Mouse (Mus musculus) ZHBTc4 (cell line): Measurements from ENCODE around the gene Mrps5.

ENCODE experiments used
- DNase-seq: peaks from one replicate; pipeline ENCODE4 v3.0.0-alpha.2; 2011; ENCODE audit warnings: low read depth, low spot score

The Mrps5 gene

DNA sequence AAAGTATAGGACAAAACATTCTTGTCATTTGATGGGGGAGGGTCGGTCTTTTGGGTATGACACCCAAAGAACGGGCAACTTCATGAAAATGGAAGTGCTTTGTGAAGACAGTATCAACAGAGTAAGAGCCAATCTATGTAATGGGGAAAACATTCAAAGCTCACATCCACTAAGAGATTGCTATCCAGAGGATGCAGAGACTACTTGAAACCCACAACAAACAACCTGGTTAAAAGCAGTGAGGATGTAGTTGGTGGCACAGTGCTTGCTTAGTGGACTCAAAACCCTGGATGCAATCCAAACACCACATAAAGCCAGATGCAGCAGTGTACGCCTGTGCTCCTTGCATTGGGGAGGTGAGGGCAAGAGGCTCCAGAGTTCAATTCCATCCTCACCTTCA, 32.3 kb downstream of the Mrps5 start:
- no peak for DNase-seq

DNA sequence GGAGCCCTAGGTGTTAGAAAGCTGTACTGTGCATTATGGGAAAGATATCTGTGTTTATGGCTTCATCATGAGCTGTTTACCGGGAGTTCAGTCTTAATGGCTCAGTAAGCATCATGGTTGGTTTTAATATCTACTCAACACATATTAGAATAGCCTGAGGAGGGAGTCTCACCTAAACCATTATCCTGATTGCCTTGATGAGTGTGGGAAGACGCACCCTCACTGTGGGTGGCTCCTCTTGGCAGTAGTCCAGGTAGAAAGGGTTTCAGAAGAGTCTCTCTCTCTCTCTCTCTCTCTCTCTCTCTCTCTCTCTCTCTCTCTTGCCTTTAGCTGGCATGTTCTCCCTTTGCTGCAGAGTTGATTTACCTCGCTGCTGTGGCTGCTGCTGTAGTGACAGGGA, 35.0 kb downstream of the Mrps5 start:
- DNase-seq = no peak

DNA sequence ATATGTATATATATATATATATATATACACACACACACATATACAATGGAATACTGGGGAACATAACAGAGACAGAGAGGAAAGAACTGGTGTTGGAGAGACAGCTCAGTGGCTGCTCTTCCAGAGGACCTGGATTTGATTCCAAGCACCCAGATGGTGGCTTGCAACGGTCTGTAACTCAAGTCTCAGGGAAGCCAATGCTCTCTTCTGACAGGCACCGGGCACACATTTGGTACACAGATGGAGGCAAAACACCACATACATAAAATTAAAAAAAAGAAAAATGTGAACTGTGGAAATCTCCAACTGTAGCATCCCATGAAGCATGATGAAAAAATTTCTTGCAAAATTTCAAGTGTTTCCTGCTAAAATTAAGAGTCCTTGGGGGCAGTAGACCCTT, 37.8 kb downstream of the Mrps5 start:
- no peak for DNase-seq

DNA sequence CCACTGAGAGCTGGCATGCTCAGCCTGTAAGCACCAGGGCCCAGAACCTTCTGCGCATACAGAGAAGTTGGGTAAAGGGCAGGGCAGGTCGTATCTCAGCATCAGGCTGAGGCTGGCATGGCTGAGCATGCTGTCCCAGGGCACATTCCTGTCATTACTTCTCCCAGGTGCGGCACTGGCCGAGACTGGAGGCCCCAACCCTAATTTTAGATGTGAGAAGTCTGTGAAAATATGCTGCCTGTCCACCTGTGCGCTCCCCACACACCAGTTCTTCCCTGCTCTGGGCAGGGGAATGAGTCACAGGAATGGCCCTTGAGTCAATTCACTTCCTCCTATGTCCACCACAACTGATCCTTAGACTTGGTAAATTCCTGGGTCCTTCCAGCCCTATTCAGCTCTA, 38.6 kb downstream of the Mrps5 start:
- no peak for DNase-seq

DNA sequence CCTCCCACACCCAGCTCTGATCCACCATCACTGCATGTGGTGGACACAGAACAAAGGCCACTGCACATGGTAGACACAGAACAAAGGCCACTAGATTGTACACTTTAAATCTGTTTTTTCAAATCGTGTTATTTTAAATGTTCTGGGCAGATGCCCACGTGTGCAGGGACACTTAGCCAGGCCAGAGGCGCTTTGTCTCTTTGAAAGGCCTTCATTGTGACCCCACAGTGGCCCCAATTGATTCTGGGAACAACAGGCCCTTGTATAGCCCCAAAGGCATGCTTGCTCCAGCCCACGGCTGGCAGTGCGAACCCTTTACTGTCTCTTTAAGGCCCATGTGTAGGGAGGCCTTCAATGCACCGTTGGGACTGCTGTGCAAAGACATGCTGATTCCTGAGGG, 40.3 kb downstream of the Mrps5 start:
- no peak for DNase-seq

DNA sequence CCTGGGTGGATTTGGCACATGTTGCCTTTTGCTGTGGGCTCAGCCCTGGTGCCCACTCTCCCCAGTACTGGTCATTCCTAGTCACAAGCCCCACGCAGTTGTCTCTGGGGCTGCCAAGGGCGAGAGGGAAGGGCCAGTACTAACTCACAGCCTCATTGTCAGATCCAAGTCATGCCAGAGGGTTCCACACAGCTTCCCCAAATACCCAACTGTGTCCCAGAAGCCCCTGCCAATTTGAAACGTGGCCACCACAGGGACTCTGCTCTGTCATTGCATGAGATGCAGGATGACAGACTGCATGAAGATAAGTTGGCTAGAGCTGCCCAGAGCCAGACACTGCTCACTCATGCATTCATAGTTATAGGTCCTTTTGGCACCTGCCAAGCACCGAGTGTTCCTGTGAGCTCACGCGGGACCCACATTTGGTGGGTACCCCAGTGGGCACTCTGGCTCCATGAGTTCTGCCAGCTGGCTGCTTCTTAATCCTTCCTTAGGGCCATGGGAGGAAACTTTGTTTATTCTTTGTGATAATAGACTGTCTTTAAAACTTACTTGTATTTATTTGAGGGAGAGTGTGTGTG, 41.1 kb downstream of the Mrps5 start:
- DNase-seq = no peak

DNA sequence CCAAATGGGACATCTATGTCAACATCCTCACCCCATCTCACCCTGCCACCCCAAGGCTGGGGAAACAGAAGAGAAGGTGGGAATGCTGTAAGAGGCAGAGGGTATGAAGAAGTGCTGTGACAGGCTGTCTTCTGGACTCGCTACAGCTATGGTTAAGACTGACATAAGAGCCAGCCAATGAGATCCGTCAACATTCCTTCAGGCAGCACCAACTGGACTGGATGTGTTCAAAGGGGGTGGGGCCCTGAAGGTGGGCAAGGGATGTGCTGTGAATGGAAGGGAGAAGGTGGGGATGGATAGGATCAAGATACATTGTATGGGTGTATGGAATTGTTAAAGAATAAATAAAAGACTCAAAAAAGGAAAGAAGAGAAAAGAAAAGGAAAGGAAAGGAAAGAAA, 45.6 kb downstream of the Mrps5 start:
- peak; percentile 53 for DNase-seq

DNA sequence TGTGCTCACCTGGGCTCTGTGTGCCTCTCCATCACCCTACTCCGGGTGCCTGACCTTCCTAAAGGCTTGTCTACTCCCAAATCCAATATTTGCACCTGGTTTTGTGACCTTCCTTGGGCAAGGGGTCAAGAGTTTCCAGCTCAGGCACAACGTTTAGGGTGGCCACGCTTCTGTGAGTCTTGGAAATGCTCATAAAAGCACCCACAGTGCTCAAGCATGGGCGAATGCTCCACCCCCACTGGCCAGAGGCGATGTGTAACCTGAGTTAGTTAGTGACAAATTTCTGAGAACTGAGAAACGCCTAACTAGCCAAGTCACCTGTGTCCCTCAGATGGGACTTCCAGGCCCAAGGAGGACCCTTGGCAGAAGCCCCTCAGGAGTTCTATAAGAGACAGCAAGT, 48.6 kb downstream of the Mrps5 start:
- no peak for DNase-seq

DNA sequence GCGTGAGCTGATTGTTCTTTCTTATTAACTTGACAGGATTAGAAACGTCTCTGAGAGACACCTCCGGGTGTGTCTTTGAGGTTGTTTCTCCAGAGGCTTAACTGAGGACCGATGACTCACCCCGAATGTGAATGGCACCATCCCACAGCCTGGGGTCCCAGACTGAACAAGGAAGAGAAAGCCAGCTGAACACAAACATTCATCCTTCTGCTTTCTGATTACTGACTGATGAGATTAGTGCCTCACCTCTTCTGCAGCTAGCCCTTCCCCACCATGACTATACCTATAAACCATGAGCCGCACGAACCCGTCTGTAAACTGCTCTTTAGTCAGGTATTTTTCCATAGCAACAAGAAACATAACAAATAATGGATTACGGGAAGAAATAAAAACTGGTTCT, 52.0 kb downstream of the Mrps5 start:
- no peak for DNase-seq

DNA sequence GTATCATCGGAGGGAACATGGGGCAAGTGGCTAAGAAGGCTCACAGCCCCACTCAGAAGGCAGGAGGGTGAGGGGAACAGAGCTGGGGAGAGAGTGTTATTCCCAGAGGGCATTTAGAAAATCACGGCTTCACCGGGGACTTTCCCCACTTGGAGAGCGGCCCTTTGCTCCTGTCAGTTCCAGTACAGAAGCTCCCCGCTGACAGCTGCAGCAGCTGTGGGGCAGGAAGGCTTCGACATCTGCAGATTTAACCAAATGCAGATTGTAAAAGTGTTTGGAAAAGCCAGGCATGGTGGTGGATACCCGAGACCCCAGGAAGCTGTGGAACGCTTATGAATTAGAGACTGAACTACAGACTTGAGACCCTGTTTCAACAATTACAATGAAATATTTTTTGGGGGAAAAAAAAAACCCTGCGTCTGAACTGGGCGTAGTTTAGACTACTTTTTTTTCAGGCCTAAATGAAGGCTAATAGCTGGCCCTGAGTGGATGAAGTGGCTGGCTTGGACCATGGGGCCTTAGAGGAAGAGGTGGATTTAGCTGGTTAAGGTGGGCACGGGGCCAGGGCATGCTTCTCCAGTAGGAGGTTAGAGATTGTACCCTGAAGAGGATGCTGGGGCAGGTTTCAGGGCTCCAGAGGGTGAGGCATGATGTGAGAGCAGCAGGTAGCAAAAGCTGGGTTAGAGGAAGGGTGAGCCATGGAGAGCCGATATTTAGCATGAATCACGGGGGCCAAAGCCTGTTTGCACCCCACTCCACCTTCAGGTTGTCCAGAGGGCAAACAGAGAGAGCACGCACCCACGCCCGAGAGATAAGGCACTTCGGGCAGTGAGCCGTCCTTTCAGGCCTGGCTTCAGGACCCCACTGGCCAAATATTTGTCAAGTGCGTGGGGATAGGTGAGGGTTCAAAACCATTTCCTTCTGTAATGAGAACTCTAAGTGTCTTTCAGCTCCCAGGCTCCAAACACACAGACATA, 57.0 kb downstream of the Mrps5 start:
- DNase-seq = no peak

DNA sequence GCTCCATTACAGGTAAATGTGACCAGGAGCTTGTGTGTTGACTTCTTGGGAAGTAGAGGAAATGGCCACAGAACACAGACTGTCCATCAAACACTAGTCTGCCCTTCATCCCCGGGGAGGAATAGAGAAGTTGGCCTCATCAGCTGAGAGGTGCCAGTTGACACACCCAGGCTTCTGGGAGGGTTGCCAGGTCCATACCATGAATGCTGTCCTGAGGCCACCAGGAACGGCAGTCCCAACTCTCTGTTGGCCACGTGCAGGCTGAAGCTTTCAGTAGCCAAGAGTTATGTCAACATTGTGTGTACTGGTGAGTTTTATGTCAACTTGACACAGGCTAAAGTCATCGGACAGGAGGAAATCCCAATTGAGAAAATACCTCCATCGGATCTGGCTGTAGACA, 59.9 kb downstream of the Mrps5 start:
- no peak for DNase-seq

DNA sequence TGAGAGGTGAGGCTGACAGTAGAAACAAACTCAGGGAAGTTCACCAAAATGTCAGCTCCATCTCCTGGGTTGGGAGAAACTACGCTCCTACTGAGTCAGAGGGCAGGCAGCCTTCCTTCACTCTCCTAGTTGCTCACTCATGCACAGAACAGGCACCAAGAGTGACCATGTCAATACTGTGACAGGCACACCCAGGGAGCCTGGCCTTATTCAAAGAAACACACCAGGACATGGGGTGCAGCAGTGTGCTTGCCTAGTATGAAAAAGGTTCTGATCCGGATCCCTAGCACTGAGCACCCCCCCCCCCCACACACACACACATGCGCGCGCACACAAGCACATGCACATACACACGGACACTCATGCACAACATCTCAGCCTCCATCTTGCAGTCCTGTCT, 61.1 kb downstream of the Mrps5 start:
- DNase-seq = no peak

DNA sequence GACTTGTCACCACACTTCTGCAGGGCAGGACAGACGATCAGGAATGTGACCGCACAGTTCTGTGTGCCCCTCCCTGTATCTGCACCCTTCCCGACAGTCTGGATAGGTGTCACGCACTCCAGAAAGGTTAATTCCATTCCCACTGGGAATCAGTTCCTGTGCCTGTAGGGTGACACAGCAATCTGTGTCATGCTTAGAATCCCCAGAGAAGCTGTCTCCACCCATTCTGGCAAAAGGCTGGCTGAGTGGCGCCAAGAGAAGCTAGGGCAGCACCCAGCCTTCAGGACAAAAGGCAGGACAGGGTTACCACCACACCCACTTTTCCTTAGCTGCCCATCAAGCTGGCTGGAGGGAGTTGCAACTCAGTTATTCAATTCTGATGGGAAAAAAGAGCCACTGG, 62.9 kb downstream of the Mrps5 start:
- peak; percentile 69 for DNase-seq

DNA sequence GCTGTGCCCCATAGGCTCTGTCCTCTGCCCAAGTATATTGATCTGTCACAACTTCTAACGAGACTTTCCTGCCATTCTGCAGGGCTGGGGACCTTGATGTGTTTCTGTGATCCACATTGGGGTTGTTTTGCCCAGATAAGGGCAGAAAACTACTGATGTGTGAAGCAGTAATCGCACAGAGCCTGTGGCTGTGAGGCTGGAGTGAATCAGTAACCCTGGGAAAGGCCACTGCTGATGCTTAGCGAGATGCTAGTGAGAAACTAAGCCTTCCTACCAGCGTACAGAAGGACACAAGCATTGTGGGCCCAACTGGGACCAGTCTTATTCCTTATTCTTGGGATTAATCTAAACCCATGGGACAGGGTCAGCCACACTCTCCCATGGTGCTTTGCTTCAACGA, 64.6 kb downstream of the Mrps5 start:
- no peak for DNase-seq

DNA sequence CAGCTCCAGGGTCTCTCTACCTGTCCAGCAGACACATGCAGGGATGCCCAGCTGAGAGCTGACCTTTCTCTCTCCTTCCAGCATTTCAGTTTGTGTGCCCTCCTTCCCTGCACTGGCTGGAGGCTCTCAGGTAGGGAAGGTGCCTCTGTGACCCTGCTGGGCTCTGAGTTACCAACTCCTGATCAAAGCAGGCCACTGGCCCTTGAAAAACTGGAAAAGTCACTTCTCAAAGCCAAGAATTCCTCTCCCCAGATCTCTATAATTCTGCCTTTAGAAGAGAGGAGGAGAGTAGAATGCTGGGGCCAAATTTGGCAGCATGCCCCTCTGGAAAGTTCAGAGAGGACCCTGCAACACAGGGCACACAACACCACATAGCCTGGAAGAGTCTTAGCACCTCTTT, 65.3 kb downstream of the Mrps5 start:
- no peak for DNase-seq

DNA sequence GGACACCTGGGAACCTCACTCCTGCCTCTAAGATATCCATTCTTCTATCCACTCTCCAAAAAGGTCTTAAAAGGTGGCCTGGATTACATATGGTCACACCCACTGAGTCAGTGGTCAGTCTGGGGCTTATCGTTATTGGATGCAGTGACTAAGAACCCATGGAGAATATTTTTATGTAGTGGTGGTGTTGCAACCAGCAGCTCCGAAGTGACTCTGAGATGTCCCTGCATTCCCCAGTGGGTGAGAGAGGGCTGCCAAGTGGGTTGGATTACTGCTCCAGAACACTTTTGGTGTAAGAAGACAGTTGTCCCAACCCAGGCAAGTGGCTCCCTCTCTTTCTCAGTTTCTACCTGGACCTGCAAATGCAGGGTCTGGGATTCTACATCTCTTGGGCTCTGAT, 65.8 kb downstream of the Mrps5 start:
- DNase-seq = no peak

DNA sequence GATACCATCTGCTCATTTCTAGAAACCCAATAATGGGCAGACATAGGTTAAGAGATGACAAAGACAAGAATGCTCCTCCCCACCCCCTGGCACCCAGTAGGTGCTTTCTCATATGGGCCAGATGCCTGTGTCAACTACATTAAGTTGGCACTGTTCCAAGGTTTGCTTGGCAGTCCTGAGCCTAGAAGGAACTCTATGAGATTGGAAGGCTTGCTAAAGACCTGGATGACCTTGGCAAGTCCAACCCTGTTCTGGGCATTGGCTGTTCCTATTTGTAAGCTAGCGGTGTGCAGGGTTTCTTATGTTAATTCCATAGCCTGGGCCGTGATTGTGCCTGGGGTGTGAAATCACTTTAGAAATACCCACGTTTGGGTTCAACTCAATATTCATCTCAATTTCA, 67.8 kb downstream of the Mrps5 start:
- DNase-seq = peak; percentile 32

DNA sequence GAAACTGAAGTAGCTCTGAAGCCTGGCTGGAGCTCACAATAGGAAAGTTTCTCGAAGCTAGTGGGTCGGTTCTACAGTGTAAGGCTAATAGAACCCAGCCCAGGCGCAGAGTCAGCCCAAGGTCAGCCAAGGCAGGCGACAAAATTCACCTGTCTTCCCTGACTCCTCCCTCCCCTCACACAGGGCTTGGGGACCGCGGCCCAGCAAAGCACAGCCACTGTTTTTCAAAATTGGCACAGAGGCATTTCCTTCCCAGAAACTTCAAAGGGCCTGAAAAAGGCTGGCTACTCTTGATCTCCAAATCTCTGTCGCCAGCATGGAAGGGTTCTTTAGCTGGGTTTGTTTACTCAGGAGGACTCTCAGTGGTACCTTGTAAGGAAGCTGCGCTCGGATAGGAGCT, 68.4 kb downstream of the Mrps5 start:
- peak; percentile 26 for DNase-seq

DNA sequence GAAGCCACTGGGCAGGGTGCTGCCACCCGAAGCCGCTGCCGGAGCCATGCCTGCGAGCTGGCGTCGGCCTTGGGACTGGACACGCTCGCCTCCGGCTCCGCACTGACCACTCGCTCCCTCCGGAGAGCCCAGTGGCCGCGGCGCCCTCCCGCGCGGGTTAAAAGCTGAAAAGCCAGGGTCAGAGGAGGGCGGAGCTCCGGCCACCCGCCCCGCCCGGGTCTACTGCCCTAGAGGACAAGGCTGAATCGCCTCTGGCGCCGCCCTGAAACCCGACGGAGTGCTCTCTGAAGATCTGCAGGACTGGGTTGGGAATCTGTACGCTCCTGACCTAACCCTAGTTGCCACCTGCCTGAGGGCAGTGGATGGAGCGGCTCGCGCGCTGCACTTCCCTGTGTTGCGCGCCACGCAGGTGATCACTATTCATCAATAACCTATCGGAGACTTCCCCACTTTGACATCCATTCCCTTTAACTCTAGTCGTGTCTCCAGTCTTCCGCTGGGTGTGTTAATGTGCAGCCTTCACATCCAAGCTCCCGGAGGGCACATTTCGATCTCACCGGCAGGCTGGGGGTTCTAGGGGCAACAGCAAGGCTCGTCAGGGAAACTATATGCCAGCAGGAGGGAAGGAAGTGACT, 69.2 kb downstream of the Mrps5 start, which contains the start of gene Mal:
Mal (minus strand) TSS at position 610 of the 635 bp plus-strand sequence.
- DNase-seq = peak; percentile 25
